Mouse (Mus musculus) left cerebral cortex, adult 8-10 months (tissue): ENCODE data around the gene Gpr18. TPM values are rescaled to one million over a fixed set of nuclear protein-coding genes. Genes with fewer than 3 reads are reported as not detected.
A peak's percentile ranks its signal among the peaks of the same experiment; 100 is the strongest.
"Not testable (repeated sequence)": the region's sequence is repeated elsewhere in the genome, so short reads cannot be mapped to it uniquely, and the experiment has no call there.

Source experiments
- DNase-seq, 2 experiments: peaks; one replicate each; pipeline ENCODE4 v3.0.0; 2022; ENCODE audit warnings: low spot score in 2 of 2
- total RNA-seq, 4 experiments: library from RNA; stranded (reverse); gene quantifications; 2 replicates each; pipeline ENCODE4 v1.2.4; 2022

Gene Gpr18
- total RNA-seq, 4 experiments from 2014 or later: not detected

DNA sequence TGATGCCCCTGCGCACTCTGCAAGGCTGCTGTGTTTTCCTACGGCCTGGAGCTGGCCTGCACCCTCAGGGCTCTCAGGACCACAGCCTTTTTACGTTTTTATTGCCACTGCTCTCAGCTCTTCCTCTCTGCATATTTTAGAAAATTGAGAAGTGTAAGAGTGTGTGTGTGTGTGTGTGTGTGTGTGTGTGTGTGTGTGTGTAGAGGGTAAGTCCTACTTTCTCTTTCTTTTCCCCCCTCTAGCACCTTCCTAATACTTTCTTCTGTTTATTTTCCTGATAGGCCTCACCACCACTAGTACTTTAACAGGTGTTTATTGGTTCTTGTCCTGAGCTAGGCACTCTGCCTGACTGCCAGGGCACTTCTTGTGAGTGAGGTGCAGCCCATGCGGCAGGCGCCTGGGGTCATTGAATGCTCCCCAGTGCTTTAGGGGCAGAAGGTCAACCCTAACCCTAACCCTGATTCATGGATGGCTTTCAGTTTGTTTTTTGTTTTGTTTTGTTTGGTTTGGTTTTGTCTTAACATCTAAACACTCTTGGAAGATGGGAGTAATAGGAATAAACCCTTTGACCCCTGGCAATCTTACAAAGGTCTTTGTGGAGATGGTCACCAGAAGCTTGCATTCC lies 21.0 kb downstream of the Gpr18 start:
- no peak for DNase-seq

DNA sequence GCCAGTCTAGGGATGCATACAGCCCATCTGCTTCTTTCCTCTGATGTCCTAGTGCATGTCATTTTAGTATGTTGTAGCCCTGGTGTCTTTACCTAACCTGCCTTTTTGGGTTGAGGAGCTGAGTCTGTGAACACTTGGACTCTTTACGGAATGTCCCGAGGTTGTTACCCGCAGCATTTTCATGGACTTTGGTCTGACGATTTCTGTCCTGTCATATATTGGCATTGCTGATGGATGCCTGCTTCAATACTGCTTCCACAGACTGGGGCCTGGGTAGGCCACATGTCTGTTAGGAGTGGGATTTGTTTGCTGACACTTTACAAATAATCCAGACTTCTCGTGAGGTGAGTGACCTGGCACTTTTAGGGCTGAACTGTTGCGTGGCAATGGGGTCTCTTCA lies 21.8 kb downstream of the Gpr18 start:
- no peak for DNase-seq

DNA sequence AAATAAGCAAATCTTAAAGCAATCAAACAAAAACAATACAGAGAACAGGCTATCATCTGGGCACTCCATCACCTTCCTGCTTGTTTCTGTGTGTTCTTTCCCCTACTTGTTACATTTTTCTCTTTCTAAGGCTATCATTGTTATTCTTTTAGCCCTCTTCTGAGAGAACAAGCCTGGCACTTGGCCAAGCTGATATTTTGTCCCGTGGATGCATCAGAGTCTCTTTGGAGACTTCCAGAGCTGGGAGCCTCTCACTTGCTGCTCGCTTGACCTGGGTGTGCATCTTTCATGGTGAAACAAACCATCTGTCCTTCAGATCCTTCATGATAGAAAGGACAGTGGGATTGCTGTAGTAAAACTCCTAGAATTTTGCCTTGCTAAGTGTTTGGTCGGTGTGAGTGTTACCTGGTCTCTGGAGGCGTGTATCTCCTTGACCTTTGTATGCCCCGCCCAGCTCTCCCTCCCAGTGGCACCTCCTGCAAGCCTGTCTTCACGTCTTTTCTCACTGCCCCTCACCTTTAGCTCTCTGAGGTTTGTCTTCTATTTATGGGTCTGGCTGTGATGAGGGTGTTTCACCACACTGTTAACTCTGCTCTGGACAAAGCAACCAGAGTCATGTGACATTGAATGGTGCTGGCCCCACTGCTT lies 31.3 kb downstream of the Gpr18 start:
- no peak for DNase-seq

GRCm38 (mm10) chr14:121881211-121881610 lies 34.4 kb downstream of the Gpr18 start:
- DNase-seq: no peak

DNA sequence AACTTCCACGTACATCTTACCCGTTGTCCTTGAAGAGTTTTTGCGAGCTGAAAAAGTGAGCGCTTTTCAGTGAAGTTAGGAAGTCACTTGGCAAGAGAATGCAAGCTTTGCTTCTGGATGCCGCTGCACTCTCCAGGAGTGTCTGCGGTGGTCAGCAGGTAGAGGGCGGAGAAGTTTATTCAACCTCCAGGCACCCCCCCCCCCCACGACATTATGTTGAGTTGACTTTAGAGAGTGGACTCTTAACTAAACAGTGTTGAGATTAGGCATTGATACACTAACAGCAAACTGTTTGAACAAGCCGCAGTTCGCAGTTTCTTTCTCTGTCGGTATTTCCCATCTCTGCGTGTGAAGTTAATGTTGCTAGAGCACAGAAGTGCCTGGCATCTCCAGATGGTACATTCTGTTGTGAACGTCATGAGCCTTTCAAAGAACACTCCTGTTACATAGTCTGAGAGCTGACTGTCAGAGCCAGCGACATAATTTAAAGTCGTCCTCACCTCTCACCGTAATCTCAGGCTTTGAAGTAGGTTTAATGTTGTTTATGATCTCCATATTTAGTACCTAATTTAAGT lies 36.2 kb downstream of the Gpr18 start:
- no peak for DNase-seq

- peak in 1 of 2 experiments; percentile 32 for DNase-seq
These were observed 36.7 kb downstream of the Gpr18 start for GRCm38 (mm10) chr14:121878859-121879206.

DNA sequence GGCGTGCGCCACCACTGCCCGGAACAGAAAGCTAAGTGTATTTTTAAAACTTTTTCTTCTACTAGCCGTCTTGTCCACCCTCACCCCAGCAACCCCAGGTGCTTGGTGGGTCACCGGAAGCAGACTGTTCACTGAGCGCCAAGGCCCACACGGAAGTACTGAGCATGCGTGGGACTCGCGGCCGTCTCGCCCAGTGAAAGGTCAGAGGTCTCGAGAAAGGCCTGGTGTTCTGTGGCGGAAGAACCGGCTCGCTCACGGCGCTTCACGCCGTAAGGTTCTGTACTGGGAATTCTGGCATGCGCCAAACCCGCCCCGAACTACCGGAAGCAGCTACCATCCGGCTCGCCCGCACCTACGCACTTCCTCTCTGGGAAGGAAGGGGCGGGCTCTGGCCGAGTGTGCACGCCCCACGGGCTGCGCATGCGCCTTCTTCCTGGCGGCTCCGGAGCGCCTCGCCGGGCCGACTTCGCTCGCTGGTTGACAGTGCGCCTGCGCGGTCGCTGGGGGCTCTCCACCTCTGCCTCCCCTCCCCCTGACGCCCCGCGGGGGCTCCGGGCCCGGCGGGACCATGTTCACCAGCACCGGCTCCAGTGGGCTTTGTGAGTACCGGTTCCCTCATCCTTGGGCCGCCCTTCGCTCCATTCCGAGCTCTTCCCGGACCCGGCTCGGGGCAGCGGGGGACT lies 37.3 kb downstream of the Gpr18 start, which contains the start of gene Ubac2:
Ubac2 (plus strand) TSS at position 445 of the 683 bp plus-strand sequence.
- peak; percentile 92 to 98 for DNase-seq

DNA sequence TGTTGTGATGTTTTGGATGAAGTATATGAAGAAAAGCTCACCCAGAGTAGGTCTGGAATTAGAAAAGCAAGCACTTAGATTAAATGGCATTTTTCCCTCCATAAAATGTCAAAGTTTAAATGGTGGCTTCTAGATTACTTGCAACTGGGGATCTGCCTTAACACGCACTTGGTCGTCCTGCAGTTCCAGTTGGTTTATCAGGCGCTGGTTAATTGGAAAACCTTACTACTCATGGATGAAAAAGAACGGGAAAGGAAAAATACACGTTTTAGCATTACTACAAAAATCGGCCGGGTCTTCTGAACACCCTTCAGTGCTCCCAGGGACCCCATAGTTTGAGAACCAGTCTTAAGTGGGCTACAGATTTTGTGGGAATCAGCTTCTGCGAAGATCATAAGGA lies 37.9 kb downstream of the Gpr18 start:
- DNase-seq: no peak

GRCm38 (mm10) chr14:121876860-121877259 lies 38.7 kb downstream of the Gpr18 start:
- no peak for DNase-seq

- DNase-seq: not testable (repeated sequence)
These were observed 39.4 kb downstream of the Gpr18 start for GRCm38 (mm10) chr14:121876190-121876589.

DNA sequence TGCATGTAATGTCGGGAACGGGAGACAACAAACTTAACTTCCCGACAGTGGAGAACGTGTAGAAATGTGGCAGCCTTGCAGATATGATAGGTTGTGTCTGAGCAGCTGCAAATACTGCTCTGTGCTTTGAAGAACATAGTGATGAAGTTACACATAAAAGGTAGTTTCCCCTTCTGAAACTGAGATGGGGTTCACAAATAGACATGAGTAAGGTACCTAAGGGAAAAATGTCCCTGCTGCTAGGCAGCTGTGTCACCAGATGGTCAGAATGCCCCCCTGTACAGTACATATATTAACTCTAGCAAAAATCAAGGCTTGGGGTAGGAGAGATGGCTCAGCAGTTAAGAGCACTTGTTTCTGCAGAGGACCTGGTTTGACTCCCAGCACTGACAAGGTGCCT lies 41.9 kb downstream of the Gpr18 start:
- DNase-seq: no peak

GRCm38 (mm10) chr14:121873172-121873571 lies 42.4 kb downstream of the Gpr18 start:
- DNase-seq: no peak

DNA sequence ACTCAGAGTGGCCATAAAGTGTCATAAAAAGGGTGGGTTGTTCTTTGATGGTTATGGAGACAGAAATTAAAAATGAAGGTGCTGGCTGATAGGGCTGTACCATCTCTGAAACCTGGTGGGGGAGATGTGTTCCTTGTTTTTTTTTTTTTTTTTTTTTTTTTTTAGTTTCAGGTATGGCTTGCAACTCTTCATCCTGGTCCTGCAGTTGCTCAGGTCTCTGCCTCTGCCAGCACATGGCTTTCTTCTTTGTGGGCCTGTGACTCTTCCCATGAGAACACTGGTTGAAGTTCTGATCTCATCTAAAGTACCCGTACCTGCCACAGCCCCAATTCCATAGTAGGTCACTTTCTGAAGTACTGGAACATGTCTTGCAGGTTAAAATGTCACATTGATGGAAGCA lies 42.8 kb downstream of the Gpr18 start:
- no peak for DNase-seq

- peak in 1 of 2 experiments; percentile 31 for DNase-seq
These were observed 46.5 kb downstream of the Gpr18 start for GRCm38 (mm10) chr14:121869111-121869510.

- DNase-seq: no peak
These were observed 49.0 kb downstream of the Gpr18 start for GRCm38 (mm10) chr14:121866574-121866973.

GRCm38 (mm10) chr14:121865162-121865561 lies 50.4 kb downstream of the Gpr18 start:
- DNase-seq: not testable (repeated sequence)

Other genes with a start within 250 kb of the Gpr18 start
- gene Dock9, start 117.9 kb downstream of the Gpr18 start, total RNA-seq: 10 to 100 TPM; 80.7 to 83.1 (median 81.8) TPM
- 10 to 100 TPM; 32.5 to 38.1 (median 34.9) TPM for gene Ubac2, start 37.2 kb downstream of the Gpr18 start, total RNA-seq
- 1 to 10 TPM in 2 of 4 experiments, under 1 TPM in 2; 0.44 to 2.6 (median 1.2) TPM for gene Gpr183, start 49.4 kb upstream of the Gpr18 start, total RNA-seq
- under 1 TPM in 1 of 4 experiments, not detected in 3; 0.44 TPM for gene Timm8a2, start 118.9 kb upstream of the Gpr18 start, total RNA-seq
- gene Tm9sf2, start 191.3 kb upstream of the Gpr18 start, total RNA-seq: 100 to 1,000 TPM; 104 to 118 (median 107) TPM